Mouse (Mus musculus) embryonic facial prominence, embryonic 14.5 days (tissue): ENCODE measurements around the gene Lamtor2. TPM values are rescaled to one million over a fixed set of nuclear protein-coding genes. Genes with fewer than 3 reads are reported as not detected.

Experiments used
- ATAC-seq: fragments of 200-750 bp; cut with Nextera tagmentation; 2 replicates; pipeline ENCODE4 v1.8.0; 2017; ENCODE audit warnings: low read depth, moderate number of reproducible peaks, moderate TSS enrichment
- DNase-seq: peaks from one replicate; pipeline ENCODE4 v3.0.0-alpha.2; 2015; ENCODE audit warnings: low spot score
- H3K27ac ChIP-seq: fragments of 300-500 bp; sonication (generic); replicated peaks from 2 replicates; pipeline ENCODE4 v1.5.1; 2014; ENCODE audit warnings: low read depth, mild to moderate bottlenecking, low read length, moderate library complexity
- H3K27me3 ChIP-seq: fragments of 300-500 bp; sonication (generic); replicated peaks from 2 replicates; pipeline ENCODE4 v1.6.1; 2014; ENCODE audit warnings: low read length; ENCODE audit not compliant: control insufficient read depth, insufficient read depth
- H3K36me3 ChIP-seq: fragments of 300-500 bp; sonication (generic); 2 replicates; pipeline ENCODE4 v1.6.1; 2014; ENCODE audit warnings: low read length, mixed read lengths; ENCODE audit not compliant: control insufficient read depth, insufficient read depth
- H3K4me1 ChIP-seq: fragments of 300-500 bp; sonication (generic); 2 replicates; pipeline ENCODE4 v1.6.1; 2014; ENCODE audit warnings: antibody characterized with exemption, low read length; ENCODE audit not compliant: control insufficient read depth, insufficient read depth
- H3K4me2 ChIP-seq: fragments of 300-500 bp; sonication (generic); 2 replicates; pipeline ENCODE4 v1.6.1; 2014; ENCODE audit warnings: low read depth, mild to moderate bottlenecking, low read length, moderate library complexity, mixed read lengths
- H3K4me3 ChIP-seq: fragments of 300-500 bp; sonication (generic); 2 replicates; pipeline ENCODE4 v1.5.1; 2014; ENCODE audit warnings: low read depth, mild to moderate bottlenecking, low read length
- H3K9ac ChIP-seq: fragments of 300-500 bp; sonication (generic); 2 replicates; pipeline ENCODE4 v1.6.1; 2014; ENCODE audit warnings: low read depth, mild to moderate bottlenecking, low read length, moderate library complexity, mixed read lengths
- H3K9me3 ChIP-seq: fragments of 300-500 bp; sonication (generic); 2 replicates; pipeline ENCODE4 v1.6.1; 2016; ENCODE audit warnings: low read length; ENCODE audit not compliant: control insufficient read depth
- WGBS: fragments of 180-500 bp; shearing (Covaris S2); extraction: QIAGEN DNeasy Blood & Tissue Kit; methylation state at CpG from one replicate; pipeline ENCODE4 v1.1.7; 2014; 5-methylcytosine and 5-hydroxymethylcytosine counted together
- polyA plus RNA-seq: library from polyadenylated mRNA; unstranded; fragments of >200 nt; fragmentation: Nextera tagmentation; extraction: Ambion mirVana; gene quantifications from 2 replicates; pipeline ENCODE4 v1.2.1, GENCODE M21; 2014

The Lamtor2 gene
- polyA plus RNA-seq, 1 experiment from 2014 or later: 107 TPM

DNA sequence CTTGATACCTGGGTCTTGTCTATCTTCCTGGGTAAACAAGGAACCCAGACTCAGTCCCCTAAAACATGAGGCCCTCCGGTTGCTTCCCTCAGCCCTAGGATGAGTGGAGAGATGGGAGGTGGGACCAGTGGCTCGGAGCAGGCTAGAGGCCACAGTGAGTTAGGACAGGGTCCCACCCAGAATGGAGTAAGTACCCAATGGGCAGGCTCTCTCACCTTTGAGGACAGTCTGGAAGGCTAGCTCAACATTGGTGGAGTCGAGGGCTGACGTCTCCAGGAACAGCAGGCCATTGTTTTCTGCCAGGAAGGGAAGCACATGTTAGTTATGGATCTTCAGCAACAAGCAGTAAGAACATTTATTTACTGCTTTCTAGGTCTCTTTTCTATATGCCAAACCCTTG lies 10.4 kb downstream of the Lamtor2 start:
- Histone ChIP-seq H3K9ac (no peak overlapping the region), H3K9me3 (no peaks in the 10 kb centered on the region), H3K27ac (peak overlapping the region; percentile 44; the same call in 1 of the 2 replicates), H3K4me1 (peaks cover 12% of the 10 kb centered on the region), H3K4me3 (no peak overlapping the region), H3K36me3 (peaks cover 39% of the 10 kb centered on the region), H3K4me2 (no peak overlapping the region), H3K27me3 (no peaks in the 10 kb centered on the region)
- no peak for ATAC-seq
- WGBS: 49% methylated on average over 4 of the region's 4 CpGs
- no peak for DNase-seq

- Histone ChIP-seq H3K27me3 (no peaks in the 10 kb centered on the region), H3K4me1 (peaks cover 19% of the 10 kb centered on the region), H3K27ac (peak overlapping the region; percentile 44), H3K9ac (no peak overlapping the region), H3K4me3 (no peak overlapping the region), H3K36me3 (peaks cover 45% of the 10 kb centered on the region), H3K4me2 (no peak overlapping the region), H3K9me3 (no peaks in the 10 kb centered on the region)
- no peak for DNase-seq
- no peak; the same call in 1 of the 2 replicates for ATAC-seq
- 57% methylated on average over 6 of the region's 7 CpGs for WGBS
Observed at GRCm38 (mm10) chr3:88541622-88542401, 11.1 kb downstream of the Lamtor2 start.

DNA sequence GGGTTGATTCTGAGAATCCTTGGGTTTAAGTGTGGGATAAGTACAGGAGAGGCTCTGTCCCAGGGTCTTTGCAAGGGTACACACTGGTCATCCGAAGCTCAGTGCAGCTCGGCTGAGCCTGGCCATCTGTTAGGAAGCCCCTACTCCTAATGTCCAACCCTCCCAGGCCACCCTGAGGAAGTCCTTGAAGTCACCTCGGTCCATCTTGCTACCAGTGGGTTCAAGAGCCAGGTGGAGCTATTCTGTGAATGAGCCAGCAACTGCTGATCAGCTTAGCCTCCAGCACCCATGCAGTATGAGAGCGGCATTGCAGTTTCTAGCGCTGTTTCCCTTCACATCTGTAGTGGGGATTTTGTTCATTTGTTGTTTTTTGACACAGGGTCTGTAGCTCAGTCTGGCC lies 12.8 kb downstream of the Lamtor2 start:
- DNase-seq (no peak), ATAC-seq (no peak)
- H3K4me1 ChIP-seq: peaks cover 36% of the 10 kb centered on the region

DNA sequence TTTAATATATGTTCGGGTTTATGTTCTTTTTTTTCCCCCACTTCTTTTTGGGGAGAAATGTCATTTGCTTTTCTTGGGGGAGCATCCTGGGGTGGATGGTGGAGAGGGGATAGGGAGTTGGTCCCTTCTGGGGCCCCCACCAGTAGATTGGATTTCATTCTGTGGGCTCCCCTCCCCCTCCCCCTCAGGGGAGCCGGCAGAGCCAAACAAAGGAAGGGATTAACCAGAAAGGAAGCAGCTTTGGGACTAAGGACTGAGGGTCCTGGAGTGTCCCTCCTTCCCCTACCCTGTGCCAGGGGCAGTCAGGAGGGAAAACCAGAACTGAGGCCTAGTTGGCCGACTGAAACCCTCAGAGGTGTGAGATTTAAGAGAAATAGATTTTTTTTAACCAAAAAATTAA lies 13.5 kb downstream of the Lamtor2 start:
- ATAC-seq: 0 out of 2 replicates have a peak, but pooled peaks have one; percentile 15
- peak overlapping the region; percentile 63 for H3K27ac ChIP-seq
- H3K9ac ChIP-seq: 0 out of 2 replicates have a peak overlapping the region, but pooled peaks have one; percentile 35
- WGBS: 8% methylated on average over 3 of the region's 3 CpGs
- no peaks in the 10 kb centered on the region for H3K9me3 ChIP-seq
- H3K27me3 ChIP-seq: no peaks in the 10 kb centered on the region
- DNase-seq: peak; percentile 68
- H3K36me3 ChIP-seq: peaks cover 64% of the 10 kb centered on the region
- peak overlapping the region; percentile 14; the same call in 1 of the 2 replicates for H3K4me2 ChIP-seq
- peaks cover 43% of the 10 kb centered on the region for H3K4me1 ChIP-seq
- no peak overlapping the region for H3K4me3 ChIP-seq

More for the DNA sequence above, 12.8 kb downstream of the Lamtor2 start:
- peak overlapping the region; percentile 63 for H3K27ac ChIP-seq
- no peak overlapping the region for H3K4me2 ChIP-seq
- H3K36me3 ChIP-seq: peaks cover 62% of the 10 kb centered on the region
- WGBS: 50% methylated on average over 5 of the region's 5 CpGs
- H3K9me3 ChIP-seq: no peaks in the 10 kb centered on the region
- H3K4me3 ChIP-seq: no peak overlapping the region
- no peaks in the 10 kb centered on the region for H3K27me3 ChIP-seq
- H3K9ac ChIP-seq: no peak overlapping the region

GRCm38 (mm10) chr3:88538271-88539145 lies 14.4 kb downstream of the Lamtor2 start:
- Histone ChIP-seq H3K4me3 (no peak overlapping the region), H3K9me3 (no peaks in the 10 kb centered on the region), H3K4me1 (peaks cover 47% of the 10 kb centered on the region), H3K4me2 (no peak overlapping the region), H3K27me3 (no peaks in the 10 kb centered on the region), H3K9ac (peak overlapping the region; percentile 41; the same call in 1 of the 2 replicates), H3K27ac (no peak overlapping the region), H3K36me3 (peaks cover 65% of the 10 kb centered on the region)
- 23% methylated on average over 9 of the region's 9 CpGs for WGBS
- DNase-seq: no peak
- ATAC-seq: no peak

DNA sequence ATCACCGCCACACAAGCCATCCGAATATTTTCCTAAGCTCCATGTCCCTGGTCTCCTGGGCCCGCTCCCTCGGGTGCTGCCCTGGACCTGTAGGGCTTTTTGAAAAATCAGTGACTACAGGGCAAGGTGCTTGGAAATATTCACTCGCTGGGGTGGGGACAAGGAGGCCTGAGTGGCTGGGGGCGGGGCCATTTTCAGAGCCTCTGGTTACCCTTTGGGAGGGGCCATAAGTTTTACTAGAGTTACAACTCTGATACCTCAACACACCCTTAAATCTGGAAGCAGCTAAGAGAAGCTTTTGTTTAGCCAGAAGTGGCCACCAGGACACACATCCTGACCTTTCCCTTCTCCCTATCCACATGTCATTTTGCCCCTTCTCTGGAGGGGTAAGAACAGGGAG lies 15.7 kb downstream of the Lamtor2 start:
- DNase-seq (no peak), ATAC-seq (no peak)
- Histone ChIP-seq H3K4me1 (peaks cover 47% of the 10 kb centered on the region), H3K4me2 (peak overlapping the region; percentile 74), H3K9ac (peak overlapping the region; percentile 98), H3K36me3 (peaks cover 65% of the 10 kb centered on the region), H3K27me3 (no peaks in the 10 kb centered on the region), H3K4me3 (peak overlapping the region; percentile 78), H3K9me3 (no peaks in the 10 kb centered on the region), H3K27ac (peak overlapping the region; percentile 62)
- 64% methylated on average over 5 of the region's 6 CpGs for WGBS

DNA sequence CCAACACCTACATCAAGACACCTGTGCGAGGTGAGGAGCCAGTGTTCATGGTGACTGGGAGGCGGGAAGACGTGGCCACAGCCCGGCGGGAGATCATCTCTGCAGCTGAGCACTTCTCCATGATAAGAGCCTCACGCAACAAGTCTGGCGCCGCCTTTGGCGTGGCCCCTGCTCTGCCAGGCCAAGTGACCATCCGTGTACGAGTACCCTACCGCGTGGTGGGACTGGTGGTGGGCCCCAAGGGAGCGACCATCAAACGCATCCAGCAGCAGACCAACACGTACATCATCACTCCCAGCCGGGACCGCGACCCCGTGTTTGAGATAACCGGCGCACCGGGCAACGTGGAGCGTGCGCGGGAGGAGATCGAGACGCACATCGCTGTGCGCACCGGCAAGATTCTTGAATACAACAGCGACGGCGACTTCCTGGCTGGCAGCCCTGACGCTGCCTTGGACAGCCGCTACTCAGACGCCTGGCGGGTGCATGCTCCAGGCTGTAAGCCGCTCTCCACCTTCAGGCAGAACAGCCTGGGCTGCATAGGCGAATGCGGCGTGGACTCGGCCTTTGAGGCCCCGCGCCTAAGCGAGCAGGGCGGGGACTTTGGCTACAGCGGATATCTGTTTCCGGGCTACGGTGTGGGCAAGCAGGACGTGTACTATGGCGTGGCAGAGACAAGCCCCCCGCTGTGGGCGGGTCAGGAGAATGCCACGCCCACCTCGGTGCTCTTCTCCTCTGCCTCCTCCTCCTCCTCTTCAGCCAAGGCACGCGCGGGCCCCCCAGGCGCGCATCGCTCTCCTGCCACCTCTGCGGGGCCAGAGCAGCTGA lies 16.6 kb downstream of the Lamtor2 start:
- WGBS: 3% methylated on average over 47 of the region's 64 CpGs
- ATAC-seq (0 out of 2 replicates have a peak, but pooled peaks have one; percentile 10), DNase-seq (peak; percentile 89)
- Histone ChIP-seq H3K4me2 (peak overlapping the region; percentile 74), H3K4me3 (peak overlapping the region; percentile 78), H3K27me3 (no peaks in the 10 kb centered on the region), H3K36me3 (peaks cover 61% of the 10 kb centered on the region), H3K27ac (peak overlapping the region; percentile 62), H3K9me3 (no peaks in the 10 kb centered on the region), H3K4me1 (peaks cover 47% of the 10 kb centered on the region), H3K9ac (peak overlapping the region; percentile 98)

GRCm38 (mm10) chr3:88535527-88535926 lies 17.3 kb downstream of the Lamtor2 start:
- H3K4me2 ChIP-seq: peak overlapping the region; percentile 74
- H3K9me3 ChIP-seq: no peaks in the 10 kb centered on the region
- H3K4me1 ChIP-seq: peaks cover 47% of the 10 kb centered on the region
- 0 out of 2 replicates have a peak overlapping the region, but pooled peaks have one; percentile 62 for H3K27ac ChIP-seq
- ATAC-seq (no peak), DNase-seq (no peak)
- H3K27me3 ChIP-seq: no peaks in the 10 kb centered on the region
- WGBS: 27% methylated on average over 4 of the region's 4 CpGs
- peak overlapping the region; percentile 98 for H3K9ac ChIP-seq
- H3K36me3 ChIP-seq: peaks cover 53% of the 10 kb centered on the region
- peak overlapping the region; percentile 78 for H3K4me3 ChIP-seq
